Mouse (Mus musculus) v-Abl transformed pro-B cells (cell line): Measurements from ENCODE around the gene Zfp108.
"Not testable (repeated sequence)": the region's sequence is repeated elsewhere in the genome, so short reads cannot be mapped to it uniquely, and the experiment has no call there.

Experiments
- in situ Hi-C, 2 experiments: fragments of 400-800 bp; cut with MboI; formaldehyde crosslinking; loops; one replicate each; pipeline ENCODE4 v1.15.1; 2025; ENCODE audit not compliant: unreplicated experiment in 2 of 2

The Zfp108 gene

GRCm38 (mm10) chr7:24254633-24255474 is at the start of gene Zfp108:
Gene Zfp108 (plus strand): TSS chr7:24254794.
- in situ Hi-C loops = no loop called here

GRCm38 (mm10) chr7:24207488-24208261 is 46.9 kb upstream of the Zfp108 start:
- in situ Hi-C loops = no loop called here

- in situ Hi-C loops = no loop called here
These were observed 46.2 kb upstream of the Zfp108 start for GRCm38 (mm10) chr7:24208282-24208886.

- in situ Hi-C loops = no loop called here
These were observed 44.3 kb upstream of the Zfp108 start for GRCm38 (mm10) chr7:24210296-24210695.

GRCm38 (mm10) chr7:24211343-24211742 is 43.3 kb upstream of the Zfp108 start, which contains the start of gene Zfp111:
Gene Zfp111 (minus strand): TSS chr7:24211443.
- in situ Hi-C loops = no loop called here

- in situ Hi-C loops = no loop called here
These were observed 17.4 kb upstream of the Zfp108 start, which contains the start of gene Zfp109 for GRCm38 (mm10) chr7:24237040-24237791. Gene Zfp109 (minus strand): TSS chr7:24237560.

GRCm38 (mm10) chr7:24253779-24254615 is 597 bp upstream of the Zfp108 start:
- in situ Hi-C loops = no loop called here

GRCm38 (mm10) chr7:24259306-24259999 is 4.9 kb downstream of the Zfp108 start:
- in situ Hi-C loops = no loop called here

- in situ Hi-C loops = no loop called here
These were observed 5.4 kb downstream of the Zfp108 start for GRCm38 (mm10) chr7:24260000-24260312.

GRCm38 (mm10) chr7:24268176-24269155 is 13.9 kb downstream of the Zfp108 start:
- in situ Hi-C loops = no loop called here

GRCm38 (mm10) chr7:24269256-24269655 is 14.7 kb downstream of the Zfp108 start:
- in situ Hi-C loops = no loop called here

GRCm38 (mm10) chr7:24269667-24270287 is 15.2 kb downstream of the Zfp108 start:
- in situ Hi-C loops = no loop called here

- in situ Hi-C loops = no loop called here
These were observed 15.7 kb downstream of the Zfp108 start, which contains the start of gene Zfp93 for GRCm38 (mm10) chr7:24270288-24270672. Gene Zfp93 (plus strand): TSS chr7:24270420.

- in situ Hi-C loops = no loop called here
These were observed 16.6 kb downstream of the Zfp108 start for GRCm38 (mm10) chr7:24271191-24271590.

- in situ Hi-C loops = no loop called here
These were observed 19.9 kb downstream of the Zfp108 start for GRCm38 (mm10) chr7:24274456-24274855.

- in situ Hi-C loops = not testable (repeated sequence)
These were observed 24.2 kb downstream of the Zfp108 start for GRCm38 (mm10) chr7:24278771-24279170.
